Mouse (Mus musculus): ENCODE results near the gene Chrna10.

GRCm38 (mm10) chr7:102109746-102110145 is 6.9 kb downstream of the Chrna10 start:
- TF ChIP-seq CTCF (IDR thresholded peaks at IDR 0.05; ENCODE audit: control insufficient read depth, insufficient read depth, insufficient read length) (no peak), MYOD1 (IDR thresholded peaks at IDR 0.05; ENCODE audit: control insufficient read depth, insufficient read length, low read depth) (no peak)
